ENCODE assay signal across 27 mouse cellular contexts in the genomic region with DNA sequence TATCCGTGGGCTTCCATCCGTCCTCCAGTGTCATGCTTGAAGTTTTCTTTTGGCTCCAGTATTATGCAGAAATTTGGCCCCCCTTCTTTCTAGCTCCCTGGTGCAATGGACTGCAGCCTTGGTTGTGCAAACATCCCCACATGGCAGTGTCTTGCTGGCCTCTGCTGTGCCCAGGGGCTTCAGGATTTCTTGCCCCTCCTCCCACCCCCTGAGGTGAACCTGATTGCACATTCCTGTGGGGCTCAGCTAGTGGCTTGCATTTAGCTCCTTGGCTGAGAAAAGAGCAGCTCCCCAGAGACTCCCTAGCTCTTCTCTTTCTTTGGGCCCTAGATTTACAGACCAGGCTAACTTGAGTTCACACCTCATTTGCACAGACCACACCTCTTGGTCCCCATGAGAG. TPM values are rescaled to one million over a fixed set of nuclear protein-coding genes. Genes with fewer than 3 reads are reported as not detected.
DNase-seq lines count a peak whose midpoint lies in the region; ATAC-seq lines count a peak whose summit lies in the region.
"Had no signal": no experiment of that assay in that cellular context is flagged by ENCODE, and none has a peak within 500 bp of the region (broad histone marks: within the 10 kb centered on the region; RNA-seq: fewer than 3 reads in every experiment).

No protein-coding gene starts in this region.

- ATAC-seq in kidney, embryonic 15.5 days (replicated peaks; ENCODE audit: low FRiP score): peak; percentile 66
- ATAC-seq in midbrain, embryonic 11.5 days (ENCODE audit: low FRiP score): 0 out of 2 replicates have a peak, but pooled peaks have one; percentile 27
- ATAC-seq in midbrain, embryonic 14.5 days (ENCODE audit: low FRiP score, low TSS enrichment): no peak
- ATAC-seq: forebrain, embryonic 13.5 days; inflammation-experienced regulatory T-cells, adult 6 months; liver, embryonic 12.5 days; midbrain, embryonic 16.5 days had no signal

- no peak overlapping the region for H3K4me3 ChIP-seq in kidney, embryonic 15.5 days (replicated peaks)
- H3K4me3 ChIP-seq in midbrain, embryonic 11.5 days (ENCODE audit: low read depth, low read length): no peak overlapping the region
- H3K4me3 ChIP-seq in midbrain, embryonic 14.5 days (replicated peaks; ENCODE audit: low read depth, low read length): no peak overlapping the region
- H3K4me3 ChIP-seq: forebrain, embryonic 13.5 days; gastrocnemius, adult 2 months; heart, embryonic 10.5 days; limb, embryonic 13.5 days; liver, embryonic 12.5 days; myocyte; neural tube, embryonic 13.5 days had no signal

- H3K27me3 ChIP-seq in kidney, embryonic 15.5 days: no peaks in the 10 kb centered on the region
- no peaks in the 10 kb centered on the region for H3K27me3 ChIP-seq in midbrain, embryonic 11.5 days (ENCODE audit: control insufficient read depth, insufficient read depth, low read length)
- no peaks in the 10 kb centered on the region for H3K27me3 ChIP-seq in midbrain, embryonic 14.5 days (ENCODE audit: control insufficient read depth, insufficient read depth, low read length)
- H3K27me3 ChIP-seq: forebrain, embryonic 13.5 days; limb, embryonic 13.5 days; neural tube, embryonic 13.5 days had no signal

- H3K36me3 ChIP-seq in kidney, embryonic 15.5 days: no peaks in the 10 kb centered on the region
- H3K36me3 ChIP-seq in midbrain, embryonic 11.5 days (ENCODE audit: control insufficient read depth, insufficient read depth, low read length): no peaks in the 10 kb centered on the region
- no peaks in the 10 kb centered on the region for H3K36me3 ChIP-seq in midbrain, embryonic 14.5 days (ENCODE audit: control insufficient read depth, insufficient read depth, low read length)
- H3K36me3 ChIP-seq: heart, embryonic 10.5 days; limb, embryonic 13.5 days; liver, embryonic 12.5 days; neural tube, embryonic 13.5 days had no signal

- H3K4me1 ChIP-seq in kidney, embryonic 15.5 days: peaks cover 5% of the 10 kb centered on the region; the same call in 1 of the 2 replicates
- 0 out of 2 replicates have a peak, but pooled peaks cover 2% of the 10 kb centered on the region for H3K4me1 ChIP-seq in midbrain, embryonic 11.5 days (ENCODE audit: control insufficient read depth, insufficient read depth, low read length)
- no peaks in the 10 kb centered on the region for H3K4me1 ChIP-seq in midbrain, embryonic 14.5 days (ENCODE audit: control insufficient read depth, insufficient read depth, low read length)

- no peak overlapping the region for H3K4me2 ChIP-seq in kidney, embryonic 15.5 days
- no peak overlapping the region for H3K4me2 ChIP-seq in midbrain, embryonic 11.5 days
- H3K4me2 ChIP-seq in midbrain, embryonic 14.5 days (ENCODE audit: low read length): no peak overlapping the region
- H3K4me2 ChIP-seq: forebrain, embryonic 13.5 days; hindbrain, embryonic 14.5 days; limb, embryonic 13.5 days; liver, embryonic 12.5 days; neural tube, embryonic 13.5 days had no signal

- peak; percentile 34 for DNase-seq in adrenal gland, adult 2 months
- DNase-seq in adrenal gland, postnatal 4 days (ENCODE audit: low spot score in 2 of 2): no peak
- no peak for DNase-seq in kidney, adult 11 months
- peak; percentile 81 for DNase-seq in midbrain, embryonic 11.5 days (ENCODE audit: low spot score, missing footprints)
- no peak for DNase-seq in midbrain, embryonic 14.5 days
- DNase-seq in frontal cortex, postnatal 10 days (ENCODE audit: low spot score in 2 of 2): no peak
- DNase-seq: cerebellum, adult 18-20 months; cerebellum, postnatal 14 days; gastrocnemius, adult 2 months; heart, postnatal 4 days; kidney, postnatal 25 days; lung, adult 2 months; lung, postnatal 4 days; right cerebral cortex, adult 18-20 months; right cerebral cortex, postnatal 4 days; thymus, adult 18-20 months; thymus, postnatal 36 days had no signal

- H3K27ac ChIP-seq in kidney, embryonic 15.5 days: no peak overlapping the region
- no peak overlapping the region for H3K27ac ChIP-seq in midbrain, embryonic 11.5 days (ENCODE audit: low read depth, low read length)
- H3K27ac ChIP-seq in midbrain, embryonic 14.5 days (replicated peaks; ENCODE audit: low read depth, low read length): no peak overlapping the region
- H3K27ac ChIP-seq: forebrain, embryonic 13.5 days; gastrocnemius, adult 2 months; heart, embryonic 10.5 days; hindbrain, embryonic 14.5 days; limb, embryonic 13.5 days; liver, embryonic 12.5 days; neural tube, embryonic 13.5 days had no signal

- WGBS in kidney, embryonic 15.5 days: 22% methylated on average over 2 of the region's 2 CpGs
- 25% methylated on average over 2 of the region's 2 CpGs for WGBS in midbrain, embryonic 11.5 days
- 27% methylated on average over 2 of the region's 2 CpGs for WGBS in midbrain, embryonic 14.5 days

- no peak overlapping the region for H3K9ac ChIP-seq in kidney, embryonic 15.5 days
- no peak overlapping the region for H3K9ac ChIP-seq in midbrain, embryonic 11.5 days (ENCODE audit: low read length)
- H3K9ac ChIP-seq in midbrain, embryonic 14.5 days (replicated peaks; ENCODE audit: low read length): no peak overlapping the region
- H3K9ac ChIP-seq: forebrain, embryonic 13.5 days; hindbrain, embryonic 14.5 days; limb, embryonic 13.5 days; liver, embryonic 12.5 days; neural tube, embryonic 13.5 days had no signal

- H3K9me3 ChIP-seq in kidney, embryonic 15.5 days (replicated peaks): no peaks in the 10 kb centered on the region
- no peaks in the 10 kb centered on the region for H3K9me3 ChIP-seq in midbrain, embryonic 11.5 days (ENCODE audit: control insufficient read depth, low read length)
- no peaks in the 10 kb centered on the region for H3K9me3 ChIP-seq in midbrain, embryonic 14.5 days (ENCODE audit: control insufficient read depth, low read length)
- H3K9me3 ChIP-seq: forebrain, embryonic 13.5 days; heart, embryonic 10.5 days; limb, embryonic 13.5 days; liver, embryonic 12.5 days; neural tube, embryonic 13.5 days had no signal

RNA-seq across cellular contexts. Expression of a gene that starts 20.7 kb away (rescaled TPM):
- total RNA-seq in adrenal gland, adult 2 months (2021): 10 to 100 TPM; 49.1 to 64.9 TPM
- polyA plus RNA-seq in adrenal gland, adult 2 months (2012; rRNA removed): 8.3 and 8.8 TPM in 2 replicates
- total RNA-seq in adrenal gland, postnatal 4 days (2021): 10 to 100 TPM; 82.1 to 87.5 TPM
- 27.2 and 29.8 TPM in 2 replicates for polyA plus RNA-seq in kidney, embryonic 15.5 days (2015; fragmentation: Nextera tagmentation; extraction: Ambion mirVana)
- 12.0 and 14.4 TPM in 2 replicates for polyA plus RNA-seq in midbrain, embryonic 11.5 days (2014; fragmentation: Nextera tagmentation; extraction: Ambion mirVana)
- 13.4 and 15.6 TPM in 2 replicates for polyA plus RNA-seq in midbrain, embryonic 14.5 days (2014; fragmentation: Nextera tagmentation; extraction: Ambion mirVana)

Comparison
In these comparisons a context has a peak if more than half of its experiments do, and no peak if none do; other contexts are left out.
1. DNase-seq: peak in adrenal gland, adult 2 months (single experiment) and midbrain, embryonic 11.5 days (single experiment); none in adrenal gland, postnatal 4 days (0 of 2), kidney, adult 11 months (single experiment), midbrain, embryonic 14.5 days (single experiment) and frontal cortex, postnatal 10 days (0 of 2).